Mouse (Mus musculus): Measurements from ENCODE around the gene Klk14. TPM values are rescaled to one million over a fixed set of nuclear protein-coding genes. Genes with fewer than 3 reads are reported as not detected.
"Not testable (repeated sequence)": the region's sequence is repeated elsewhere in the genome, so short reads cannot be mapped to it uniquely, and the experiment has no call there.

Klk14 gene
- polyA plus RNA-seq, 1 experiment from 2014 or later, result not detected

GRCm38 (mm10) chr7:43668582-43668981 is 21.6 kb upstream of the Klk14 start:
- no peak for DNase-seq (ENCODE audit: low spot score)
- WGBS, result 14% methylated on average over 3 of the region's 3 CpGs

GRCm38 (mm10) chr7:43671064-43671808 is 19.0 kb upstream of the Klk14 start:
- DNase-seq (ENCODE audit: low spot score) (no peak), ATAC-seq (replicated peaks; ENCODE audit: low FRiP score) (peak; percentile 9; the same call in 1 of the 2 replicates)
- H3K27ac ChIP-seq (ENCODE audit: low read depth, low read length), result no peak overlapping the region
- no peaks in the 10 kb centered on the region for H3K9me3 ChIP-seq (ENCODE audit: control insufficient read depth, low read length)
- peak overlapping the region; percentile 80 for H3K4me3 ChIP-seq (ENCODE audit: low read depth, low read length)
- peak overlapping the region; percentile 73 for H3K4me2 ChIP-seq
- H3K4me1 ChIP-seq (replicated peaks; ENCODE audit: control insufficient read depth, insufficient read depth, low read length), result peaks cover 9% of the 10 kb centered on the region
- 66% methylated on average over 11 of the region's 11 CpGs for WGBS
- H3K36me3 ChIP-seq (ENCODE audit: control insufficient read depth, insufficient read depth, low read length), result peaks cover 15% of the 10 kb centered on the region; the same call in 1 of the 2 replicates
- H3K9ac ChIP-seq (ENCODE audit: low read depth, low read length), result peak overlapping the region; percentile 87
- H3K27me3 ChIP-seq (replicated peaks; ENCODE audit: control insufficient read depth, insufficient read depth, low read length), result no peaks in the 10 kb centered on the region

More at GRCm38 (mm10) chr7:43668582-43668981, 21.6 kb upstream of the Klk14 start:
- no peaks in the 10 kb centered on the region for H3K27me3 ChIP-seq (replicated peaks; ENCODE audit: control insufficient read depth, insufficient read depth, low read length)
- H3K4me3 ChIP-seq (ENCODE audit: low read depth, low read length), result no peak overlapping the region
- ATAC-seq (replicated peaks; ENCODE audit: low FRiP score), result no peak
- H3K36me3 ChIP-seq (ENCODE audit: control insufficient read depth, insufficient read depth, low read length), result no peaks in the 10 kb centered on the region
- no peaks in the 10 kb centered on the region for H3K9me3 ChIP-seq (ENCODE audit: control insufficient read depth, low read length)
- peaks cover 9% of the 10 kb centered on the region for H3K4me1 ChIP-seq (replicated peaks; ENCODE audit: control insufficient read depth, insufficient read depth, low read length)
- no peak overlapping the region for H3K9ac ChIP-seq (ENCODE audit: low read depth, low read length)
- no peak overlapping the region for H3K27ac ChIP-seq (ENCODE audit: low read depth, low read length)
- no peak overlapping the region for H3K4me2 ChIP-seq

- Histone ChIP-seq H3K4me2 (peak within 1 kb of the TSS; percentile 73), H3K9me3 (ENCODE audit: control insufficient read depth, low read length) (no peaks in the 10 kb centered on the region), H3K4me1 (replicated peaks; ENCODE audit: control insufficient read depth, insufficient read depth, low read length) (peaks cover 9% of the 10 kb centered on the region), H3K4me3 (ENCODE audit: low read depth, low read length) (peak within 1 kb of the TSS; percentile 80), H3K36me3 (ENCODE audit: control insufficient read depth, insufficient read depth, low read length) (peaks cover 23% of the 10 kb centered on the region), H3K9ac (ENCODE audit: low read depth, low read length) (peak within 1 kb of the TSS; percentile 87), H3K27me3 (replicated peaks; ENCODE audit: control insufficient read depth, insufficient read depth, low read length) (no peaks in the 10 kb centered on the region), H3K27ac (ENCODE audit: low read depth, low read length) (no peak within 1 kb of the TSS)
- under 1% methylated on average over 26 of the region's 26 CpGs for WGBS
- ATAC-seq (replicated peaks; ENCODE audit: low FRiP score), result peak; percentile 92
- DNase-seq (ENCODE audit: low spot score), result peak; percentile 76
Measured at GRCm38 (mm10) chr7:43671809-43672580, 18.2 kb upstream of the Klk14 start, which contains the start of gene Ctu1. Gene Ctu1 (plus strand): TSS chr7:43672016.

- H3K9me3 ChIP-seq (ENCODE audit: control insufficient read depth, low read length), result no peaks in the 10 kb centered on the region
- DNase-seq (ENCODE audit: low spot score) (no peak), ATAC-seq (replicated peaks; ENCODE audit: low FRiP score) (no peak)
- peaks cover 9% of the 10 kb centered on the region for H3K4me1 ChIP-seq (replicated peaks; ENCODE audit: control insufficient read depth, insufficient read depth, low read length)
- peak overlapping the region; percentile 73 for H3K4me2 ChIP-seq
- peak overlapping the region; percentile 80 for H3K4me3 ChIP-seq (ENCODE audit: low read depth, low read length)
- 20% methylated on average over 10 of the region's 10 CpGs for WGBS
- no peak overlapping the region for H3K27ac ChIP-seq (ENCODE audit: low read depth, low read length)
- H3K36me3 ChIP-seq (ENCODE audit: control insufficient read depth, insufficient read depth, low read length), result peaks cover 30% of the 10 kb centered on the region
- no peaks in the 10 kb centered on the region for H3K27me3 ChIP-seq (replicated peaks; ENCODE audit: control insufficient read depth, insufficient read depth, low read length)
- H3K9ac ChIP-seq (ENCODE audit: low read depth, low read length), result peak overlapping the region; percentile 87
Measured at GRCm38 (mm10) chr7:43672581-43673260, 17.5 kb upstream of the Klk14 start.

GRCm38 (mm10) chr7:43675091-43675490 is 15.1 kb upstream of the Klk14 start:
- Histone ChIP-seq H3K4me3 (ENCODE audit: low read depth, low read length) (no peak overlapping the region), H3K4me1 (replicated peaks; ENCODE audit: control insufficient read depth, insufficient read depth, low read length) (peaks cover 9% of the 10 kb centered on the region), H3K36me3 (ENCODE audit: control insufficient read depth, insufficient read depth, low read length) (peaks cover 34% of the 10 kb centered on the region), H3K9ac (ENCODE audit: low read depth, low read length) (no peak overlapping the region), H3K9me3 (ENCODE audit: control insufficient read depth, low read length) (no peaks in the 10 kb centered on the region), H3K27me3 (replicated peaks; ENCODE audit: control insufficient read depth, insufficient read depth, low read length) (no peaks in the 10 kb centered on the region), H3K27ac (ENCODE audit: low read depth, low read length) (no peak overlapping the region), H3K4me2 (no peak overlapping the region)
- DNase-seq (ENCODE audit: low spot score), result no peak
- WGBS, result 93% methylated on average over 32 of the region's 32 CpGs
- ATAC-seq (replicated peaks; ENCODE audit: low FRiP score), result no peak

GRCm38 (mm10) chr7:43678517-43678916 is 11.7 kb upstream of the Klk14 start:
- Histone ChIP-seq H3K27me3 (replicated peaks; ENCODE audit: control insufficient read depth, insufficient read depth, low read length) (no peaks in the 10 kb centered on the region), H3K9ac (ENCODE audit: low read depth, low read length) (no peak overlapping the region), H3K27ac (ENCODE audit: low read depth, low read length) (no peak overlapping the region), H3K9me3 (ENCODE audit: control insufficient read depth, low read length) (no peaks in the 10 kb centered on the region), H3K36me3 (ENCODE audit: control insufficient read depth, insufficient read depth, low read length) (peaks cover 34% of the 10 kb centered on the region), H3K4me1 (replicated peaks; ENCODE audit: control insufficient read depth, insufficient read depth, low read length) (no peaks in the 10 kb centered on the region), H3K4me2 (no peak overlapping the region), H3K4me3 (ENCODE audit: low read depth, low read length) (no peak overlapping the region)
- ATAC-seq (replicated peaks; ENCODE audit: low FRiP score) (no peak), DNase-seq (ENCODE audit: low spot score) (no peak)

- no peak overlapping the region for H3K27ac ChIP-seq (ENCODE audit: low read depth, low read length)
- H3K27me3 ChIP-seq (replicated peaks; ENCODE audit: control insufficient read depth, insufficient read depth, low read length), result no peaks in the 10 kb centered on the region
- peak; percentile 54 for DNase-seq (ENCODE audit: low spot score)
- H3K9ac ChIP-seq (ENCODE audit: low read depth, low read length), result no peak overlapping the region
- no peaks in the 10 kb centered on the region for H3K4me1 ChIP-seq (replicated peaks; ENCODE audit: control insufficient read depth, insufficient read depth, low read length)
- ATAC-seq (replicated peaks; ENCODE audit: low FRiP score), result 0 out of 2 replicates have a peak, but pooled peaks have one; percentile 40
- WGBS, result 20% methylated on average over 5 of the region's 5 CpGs
- no peaks in the 10 kb centered on the region for H3K9me3 ChIP-seq (ENCODE audit: control insufficient read depth, low read length)
- H3K4me3 ChIP-seq (ENCODE audit: low read depth, low read length), result no peak overlapping the region
- no peak overlapping the region for H3K4me2 ChIP-seq
- H3K36me3 ChIP-seq (ENCODE audit: control insufficient read depth, insufficient read depth, low read length), result peaks cover 20% of the 10 kb centered on the region
Measured at GRCm38 (mm10) chr7:43680960-43681359, 9.3 kb upstream of the Klk14 start.

- H3K36me3 ChIP-seq (ENCODE audit: control insufficient read depth, insufficient read depth, low read length), result not testable (repeated sequence)
Measured at GRCm38 (mm10) chr7:43682511-43682910, 7.7 kb upstream of the Klk14 start.

More at GRCm38 (mm10) chr7:43682511-43682910, 7.7 kb upstream of the Klk14 start:
- ATAC-seq (replicated peaks; ENCODE audit: low FRiP score); H3K9me3 ChIP-seq (ENCODE audit: control insufficient read depth, low read length); H3K4me3 ChIP-seq (ENCODE audit: low read depth, low read length); H3K4me2 ChIP-seq; H3K27ac ChIP-seq (ENCODE audit: low read depth, low read length); H3K27me3 ChIP-seq (replicated peaks; ENCODE audit: control insufficient read depth, insufficient read depth, low read length); DNase-seq (ENCODE audit: low spot score); H3K9ac ChIP-seq (ENCODE audit: low read depth, low read length); H3K4me1 ChIP-seq (replicated peaks; ENCODE audit: control insufficient read depth, insufficient read depth, low read length): not testable (repeated sequence)
- 21% methylated on average over 1 of the region's 1 CpGs for WGBS
